Mouse (Mus musculus) fibroblast of lung, adult 2 months (primary cell): Measurements from ENCODE around the gene Rexo2.
A peak's percentile ranks its signal among the peaks of the same experiment; 100 is the strongest.
"Not testable (repeated sequence)": the region's sequence is repeated elsewhere in the genome, so short reads cannot be mapped to it uniquely, and the experiment has no call there.

ENCODE experiments used
- DNase-seq: peaks from one replicate; pipeline ENCODE4 v3.0.0-alpha.2; 2011; ENCODE audit warnings: low read depth

Gene Rexo2

DNA sequence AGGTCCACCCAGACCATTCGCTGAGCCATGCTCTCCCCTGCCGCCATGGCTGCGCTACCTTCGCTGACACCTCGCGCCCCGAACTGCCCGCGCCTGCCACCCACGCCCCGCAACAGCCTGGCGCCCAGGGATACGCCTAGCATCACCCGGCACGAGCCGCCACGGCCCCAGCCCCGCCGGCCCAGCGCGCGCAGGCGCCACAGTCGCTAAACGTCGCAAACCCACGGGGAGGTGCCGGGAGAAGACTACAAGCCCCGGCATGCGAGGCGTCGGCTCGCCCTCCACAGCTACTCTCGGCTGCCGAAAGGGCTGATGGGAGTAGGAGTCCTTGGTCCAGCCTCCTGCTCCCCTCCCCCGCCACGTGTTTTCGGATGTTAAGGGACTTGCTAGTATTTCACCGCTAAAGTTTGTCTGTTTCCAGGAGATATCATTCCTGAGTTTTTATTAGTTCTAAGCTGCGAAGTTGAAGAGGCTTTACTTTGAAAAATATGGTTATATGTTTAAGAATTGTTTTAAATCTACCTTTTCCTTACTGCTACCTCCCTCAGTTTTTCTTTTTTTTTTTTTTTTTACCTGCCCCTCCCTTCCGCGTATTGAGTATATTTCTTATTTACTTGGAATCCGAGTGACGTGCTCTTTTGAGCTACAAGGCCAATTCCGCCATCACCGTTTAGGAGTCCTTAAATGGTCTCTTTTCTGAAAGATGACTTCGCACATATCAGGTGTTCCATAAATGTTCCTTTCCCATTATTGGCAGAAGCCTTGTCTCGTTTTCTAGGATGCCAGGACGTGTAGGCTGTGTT, at the start of gene Rexo2:
Gene Rexo2, minus strand, starts transcription at position 213 of the 803 bp plus-strand sequence.
- DNase-seq: peak; percentile 81

DNA sequence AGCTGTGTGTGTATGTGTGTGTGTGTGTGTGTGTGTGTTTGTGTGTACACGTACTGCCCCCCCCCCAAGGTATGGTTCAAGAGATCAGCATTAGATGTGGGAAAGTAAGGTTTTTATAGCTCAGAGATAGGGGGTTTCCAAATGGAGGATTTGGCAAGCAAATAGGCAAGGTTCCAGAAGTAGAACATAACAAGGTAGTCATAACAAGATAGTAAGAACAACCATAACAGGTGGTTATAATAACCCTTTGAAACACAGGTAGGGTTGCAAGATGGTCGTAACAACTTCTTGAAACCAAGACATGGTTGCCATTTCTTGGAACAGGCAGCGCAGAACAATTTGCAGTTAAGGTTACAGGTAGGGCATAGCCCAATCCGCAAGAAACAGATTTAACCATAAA, 46.1 kb upstream of the Rexo2 start:
- no peak for DNase-seq

DNA sequence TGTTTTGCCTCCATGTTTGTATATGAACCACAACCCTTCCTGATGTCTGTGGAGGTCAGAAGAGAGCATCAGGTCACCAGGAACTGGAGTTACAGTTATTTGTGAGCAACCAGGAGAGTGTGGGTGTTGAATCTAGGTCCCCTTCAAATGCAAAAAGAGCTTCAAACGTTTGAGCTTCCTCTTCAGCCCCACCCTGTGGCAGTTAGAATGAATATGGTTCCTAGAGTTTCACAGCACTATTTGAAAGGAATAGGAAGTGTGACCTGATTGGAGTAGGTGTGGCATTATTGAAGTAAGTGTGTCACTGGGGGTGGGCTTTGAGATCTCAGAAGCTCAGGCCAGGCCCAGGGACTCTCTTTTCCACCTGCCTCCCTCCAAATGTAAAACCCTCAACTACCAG, 45.1 kb upstream of the Rexo2 start:
- no peak for DNase-seq

DNA sequence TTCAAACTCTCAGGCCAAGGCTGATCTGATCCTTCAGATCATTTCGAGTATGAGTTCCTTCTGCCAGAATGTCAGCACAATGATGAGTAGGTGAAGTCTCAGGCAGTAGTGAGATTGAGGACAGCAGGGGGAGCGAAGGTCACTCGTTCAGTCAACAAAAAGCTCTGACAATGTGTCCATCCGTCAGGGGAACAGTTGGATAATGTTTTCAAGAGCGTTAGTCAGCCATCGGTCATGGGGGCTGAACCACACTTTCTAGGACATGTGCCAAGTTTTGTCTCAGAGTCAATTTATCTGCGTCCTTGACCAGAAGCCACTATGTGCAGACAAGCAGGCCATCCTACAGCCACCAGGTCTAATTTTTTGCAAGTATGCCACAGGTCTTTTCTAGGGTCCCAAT, 40.0 kb upstream of the Rexo2 start:
- not testable (repeated sequence) for DNase-seq

DNA sequence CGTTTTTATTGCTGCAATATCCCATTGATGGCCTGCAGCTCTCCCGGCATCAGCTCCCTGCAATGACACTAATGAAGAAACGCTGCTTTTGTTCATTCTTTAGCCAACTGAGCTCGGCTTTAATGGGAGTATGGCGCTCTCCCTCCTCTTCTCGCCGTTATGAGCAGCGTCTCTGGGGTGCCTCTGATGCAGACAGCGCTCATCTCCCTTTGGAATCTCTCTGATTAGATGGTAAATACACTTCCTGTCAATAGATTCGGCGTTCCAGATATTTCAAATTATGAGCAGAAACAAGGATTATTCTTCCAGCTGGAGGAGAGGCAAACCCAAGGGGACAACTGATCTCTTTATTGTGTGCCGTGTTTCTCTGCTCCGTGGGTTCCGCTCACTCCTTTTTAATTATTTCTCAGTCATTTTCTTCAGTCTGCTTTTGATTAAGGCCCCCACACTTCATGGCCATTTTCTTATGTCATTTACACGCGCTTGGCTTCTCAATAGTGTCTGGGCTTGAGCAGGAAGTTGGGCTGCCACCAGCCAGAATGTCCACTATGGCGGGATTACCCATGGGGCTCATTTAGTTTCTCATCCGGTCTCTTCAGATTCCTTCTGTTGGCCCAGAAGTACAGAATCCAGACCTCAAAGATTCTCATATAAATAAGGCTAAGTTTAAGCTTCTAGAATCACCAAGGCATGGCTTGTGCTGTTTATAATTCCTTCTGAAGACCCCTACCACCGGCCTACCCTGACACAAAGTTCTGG, 37.1 kb upstream of the Rexo2 start:
- DNase-seq: no peak

DNA sequence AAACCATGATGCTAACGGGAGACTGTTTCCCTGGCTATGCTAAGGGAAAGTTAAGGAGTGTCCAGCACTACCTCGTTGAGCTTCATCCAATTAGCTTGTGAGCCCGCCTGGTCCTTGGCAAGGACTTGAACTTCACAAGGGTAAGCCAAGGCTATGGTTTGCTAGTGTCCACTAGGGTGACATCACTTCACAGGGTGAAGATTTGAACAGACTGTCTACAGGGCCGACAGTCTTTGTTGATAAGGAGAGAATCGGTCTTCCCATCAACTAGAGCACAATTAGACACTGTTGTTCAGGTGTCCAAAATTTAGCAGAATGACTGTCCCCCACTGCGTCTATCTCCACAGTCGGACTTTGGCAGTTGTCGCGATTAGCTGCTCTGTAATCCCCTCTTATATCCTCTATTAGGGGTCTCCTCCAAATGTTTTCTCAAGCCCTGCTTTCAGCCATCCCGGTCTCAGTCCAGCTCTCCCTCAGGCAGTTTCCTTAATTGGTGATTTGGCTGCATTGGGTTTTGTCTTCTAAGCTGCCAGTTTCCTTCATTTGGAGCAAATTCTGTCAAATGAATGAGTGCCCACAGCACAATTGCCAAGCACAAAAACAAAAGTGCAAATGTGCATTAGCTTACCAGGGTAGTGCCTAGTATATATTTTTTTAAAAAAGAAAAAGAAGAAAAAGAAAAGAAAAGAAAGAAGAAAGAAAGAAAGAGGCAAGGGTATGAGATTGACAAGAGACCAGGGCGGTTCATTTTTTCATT, 36.4 kb upstream of the Rexo2 start:
- DNase-seq: no peak

DNA sequence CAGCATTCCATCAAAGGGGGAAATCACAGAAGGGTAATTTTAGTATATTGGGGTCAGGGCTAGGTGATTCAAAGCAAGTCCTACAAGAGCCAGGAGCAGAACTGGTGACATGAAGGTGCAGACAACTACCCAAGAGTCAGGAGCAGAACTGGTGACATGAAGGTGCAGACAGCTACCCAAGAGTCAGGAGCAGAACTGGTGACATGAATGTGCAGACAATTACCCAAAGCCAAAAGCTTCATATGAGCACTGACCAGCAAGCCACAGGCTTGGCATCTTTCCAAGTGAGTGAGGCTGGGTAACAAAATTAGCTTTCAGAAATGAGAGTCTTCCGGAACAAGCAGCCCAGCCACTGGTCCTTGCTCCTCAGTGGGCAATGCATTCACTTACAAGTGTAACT, 34.9 kb upstream of the Rexo2 start:
- peak; percentile 27 for DNase-seq

DNA sequence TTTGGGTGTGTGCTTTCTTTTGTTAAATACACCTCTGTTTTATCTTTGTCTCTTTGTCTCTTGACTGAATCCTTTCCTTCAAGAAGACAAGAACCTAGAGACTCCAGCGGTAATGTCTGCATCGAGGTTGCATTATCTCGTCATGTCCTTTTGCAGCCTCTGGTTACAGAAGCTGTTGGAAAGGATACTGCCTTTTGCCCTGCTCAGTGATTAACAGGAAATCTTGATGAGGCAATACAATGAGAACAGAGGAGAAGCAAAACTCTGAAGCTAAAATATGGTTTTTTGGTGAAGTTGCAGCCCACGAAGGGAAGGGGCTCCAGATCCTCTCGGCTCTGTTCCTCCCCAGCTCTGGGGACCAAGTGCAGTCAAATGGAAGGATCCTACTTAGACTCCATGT, 29.7 kb upstream of the Rexo2 start:
- no peak for DNase-seq

DNA sequence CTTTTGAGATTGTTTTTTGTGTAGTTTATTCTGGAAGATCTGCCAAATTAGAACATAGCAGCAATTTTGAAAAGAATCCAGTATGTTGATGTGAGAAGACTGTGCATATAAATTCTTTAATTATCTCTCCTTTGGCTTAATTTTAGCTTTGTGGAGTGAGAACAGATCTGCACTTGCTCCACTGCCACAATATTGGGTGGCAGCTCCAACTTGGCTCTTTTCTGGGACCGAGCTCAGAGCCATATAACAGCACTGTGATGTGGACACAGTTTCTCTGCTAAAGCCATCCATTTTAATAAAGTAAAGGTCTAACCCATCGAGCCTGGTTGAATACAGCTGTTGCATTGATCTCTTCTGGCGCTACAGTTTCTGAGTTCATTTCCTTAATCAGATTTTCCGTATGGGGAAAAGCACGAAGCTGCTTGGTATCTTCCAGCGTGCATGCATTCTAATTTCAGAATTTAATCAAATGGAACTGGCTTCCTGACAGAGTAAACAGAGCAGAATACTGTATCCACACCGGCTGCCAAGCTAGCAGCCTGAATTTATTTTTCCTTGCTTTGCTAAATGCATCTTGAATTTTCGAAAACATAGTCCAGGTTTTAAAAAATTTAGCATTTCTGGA, 24.4 kb upstream of the Rexo2 start:
- DNase-seq: no peak

DNA sequence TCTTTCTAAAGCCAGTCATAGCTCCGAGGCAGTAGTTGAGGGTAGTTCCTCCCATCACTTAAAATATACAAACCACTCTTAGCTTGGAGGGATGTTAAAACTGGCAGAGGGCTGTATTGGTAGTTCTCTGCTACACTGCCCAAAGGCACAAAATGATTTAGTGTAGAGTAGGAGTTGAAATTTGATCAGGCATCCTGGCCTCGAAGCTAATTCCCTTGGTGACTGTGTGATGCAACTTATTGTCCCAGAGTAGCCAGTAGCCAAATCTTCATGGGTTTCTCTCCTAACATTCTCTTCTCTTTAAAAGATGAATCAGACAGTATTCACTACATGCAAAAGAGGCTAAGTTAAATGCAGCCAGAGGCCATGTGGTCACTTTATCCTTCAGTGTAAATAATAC, 22.6 kb upstream of the Rexo2 start:
- no peak for DNase-seq

DNA sequence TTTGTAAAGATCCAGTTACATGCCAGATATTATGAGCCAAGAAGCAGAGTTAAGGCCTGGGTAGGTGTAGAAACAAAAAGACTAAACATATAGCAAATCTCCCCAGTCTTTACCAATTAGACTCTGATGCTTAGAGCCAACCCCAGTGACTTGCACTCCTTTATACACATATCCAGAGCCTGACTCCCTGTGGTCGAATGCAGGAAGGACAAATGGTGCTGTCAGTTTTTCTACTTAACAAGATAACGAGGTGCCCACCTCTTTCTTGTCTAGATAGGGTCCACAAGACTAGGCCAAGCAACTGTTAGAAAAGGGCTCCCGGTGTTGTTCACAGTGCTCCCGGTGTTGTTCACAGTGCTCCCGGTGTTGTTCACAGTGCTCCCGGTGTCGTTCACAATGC, 20.8 kb upstream of the Rexo2 start:
- DNase-seq: no peak

DNA sequence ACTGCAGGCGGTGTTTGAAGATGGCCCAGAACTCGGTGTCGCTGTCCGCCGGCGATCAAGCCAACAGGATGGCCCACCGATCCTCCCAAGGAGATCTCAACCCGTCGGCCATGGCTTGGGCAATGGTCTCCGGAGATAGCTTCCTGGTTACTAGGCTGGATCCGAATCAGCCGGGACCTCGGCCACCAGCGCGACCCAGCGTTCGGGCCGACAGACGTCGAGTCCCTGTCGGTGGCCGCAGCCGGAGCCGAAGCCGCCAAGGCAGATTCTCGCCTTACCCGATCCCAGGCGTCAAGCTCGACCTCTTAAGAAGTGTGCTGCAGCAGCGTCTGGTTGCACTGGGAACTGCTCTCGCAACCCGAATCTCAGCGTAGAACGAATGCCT, 15.1 kb upstream of the Rexo2 start:
- no peak for DNase-seq

DNA sequence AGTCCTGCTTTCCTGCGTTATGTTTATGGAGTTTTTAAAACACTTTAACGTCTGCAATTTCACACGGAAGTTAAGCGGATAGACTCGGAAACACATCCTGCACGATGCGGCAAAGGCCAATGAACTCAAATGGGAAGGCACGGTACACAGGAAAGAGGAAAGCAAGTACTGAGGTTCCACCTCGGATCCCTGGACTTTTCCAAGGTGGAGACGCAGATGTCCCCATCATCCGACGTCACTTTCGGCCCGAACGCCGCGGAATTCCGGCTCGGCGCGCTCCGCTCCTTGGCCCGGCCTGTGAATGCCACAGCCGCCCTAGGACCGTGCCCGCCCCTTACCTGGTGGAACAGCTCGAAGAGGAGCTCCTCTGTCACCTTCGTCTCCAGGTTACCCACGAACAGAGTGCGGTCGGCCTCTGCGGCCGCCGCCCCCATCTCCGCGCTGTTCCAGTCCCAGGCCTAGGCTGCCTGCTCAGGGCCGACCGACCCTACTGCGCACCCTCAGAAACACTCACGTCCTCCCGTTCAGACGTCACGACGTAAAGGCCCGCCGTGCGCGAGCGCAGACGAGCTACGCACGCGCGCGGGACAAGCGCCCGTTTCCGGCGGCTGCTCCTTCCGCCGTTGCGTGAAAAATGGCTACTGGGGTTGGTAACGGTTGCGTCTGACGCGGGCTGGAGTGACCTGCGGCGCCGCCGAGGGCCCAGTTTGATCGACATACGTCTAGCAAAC, 14.6 kb upstream of the Rexo2 start, which contains the start of the genes Rbm7 and Gm5617:
Gene Rbm7, minus strand, starts transcription at position 483 of the 731 bp plus-strand sequence.
Gene Gm5617, plus strand, starts transcription at position 626 of the 731 bp plus-strand sequence.
- peak; percentile 82 for DNase-seq

DNA sequence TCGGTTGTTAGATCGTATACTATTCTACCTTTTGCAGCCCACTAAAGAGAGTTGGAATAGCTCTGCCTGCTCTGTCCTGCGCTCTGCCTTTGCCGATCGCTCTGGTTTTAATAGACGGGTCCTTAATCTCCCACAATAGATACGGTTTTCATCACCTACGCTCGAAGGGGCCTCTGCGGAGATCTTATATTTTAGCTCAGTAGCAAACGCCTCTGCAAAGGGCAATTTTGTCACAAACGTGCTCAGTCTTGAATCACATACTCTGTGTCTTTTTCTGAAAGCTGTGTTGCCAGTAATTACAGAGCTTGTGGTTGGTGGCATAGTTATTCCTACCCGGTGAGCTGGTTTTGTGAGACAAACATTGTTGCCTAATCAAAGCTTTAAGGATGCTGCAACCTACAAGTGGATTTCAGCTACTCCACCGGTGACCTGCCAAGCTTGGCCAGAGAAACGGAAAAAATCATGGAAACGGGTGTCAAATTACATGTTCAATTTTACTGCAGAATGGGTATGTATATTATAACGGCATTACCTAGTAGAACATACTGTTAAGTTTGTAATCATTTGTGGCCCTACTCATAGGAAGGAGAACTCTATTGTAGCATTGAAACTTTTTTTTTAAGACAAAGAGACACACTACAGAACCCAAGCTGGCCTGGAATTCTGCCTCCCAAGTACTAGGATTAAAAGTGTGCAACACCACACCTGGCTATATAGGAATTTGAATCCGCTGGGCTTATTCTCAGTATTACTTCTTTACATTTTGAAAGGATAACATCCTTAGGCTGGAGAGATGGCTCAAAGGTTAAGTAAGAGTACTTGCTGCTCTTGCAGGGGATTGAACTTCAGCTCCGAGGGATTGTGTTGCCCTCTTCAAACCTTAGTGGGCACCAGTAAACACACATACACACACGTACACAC, 1.1 kb upstream of the Rexo2 start:
- no peak for DNase-seq

DNA sequence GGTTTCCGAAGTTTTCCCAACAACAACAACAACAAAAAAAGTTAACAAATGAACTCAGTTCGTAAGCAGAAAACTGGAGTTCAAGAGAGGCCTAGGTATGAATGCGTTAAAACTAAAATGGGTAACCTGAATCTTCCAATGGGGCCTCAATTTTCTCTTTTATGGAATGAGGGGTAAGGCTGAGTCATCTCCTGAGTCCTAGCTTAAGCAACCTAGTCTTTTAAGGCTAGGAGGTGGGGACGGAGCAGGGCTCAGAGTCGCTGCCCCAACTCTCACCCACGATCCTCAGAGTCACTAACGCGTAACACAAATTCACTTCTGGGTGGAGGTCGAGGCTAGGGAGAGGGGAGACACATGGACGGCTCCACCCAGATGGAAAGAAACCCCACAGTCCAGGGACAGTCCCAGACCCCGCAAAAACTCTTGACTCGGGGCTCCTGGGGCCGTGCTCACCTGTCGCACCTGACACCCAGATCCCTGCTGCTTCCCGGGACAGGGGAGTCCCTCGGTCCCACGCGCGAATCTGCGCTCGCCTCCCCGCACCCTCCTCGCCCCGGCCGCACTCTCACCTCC, 499 bp downstream of the Rexo2 start:
- DNase-seq: no peak

DNA sequence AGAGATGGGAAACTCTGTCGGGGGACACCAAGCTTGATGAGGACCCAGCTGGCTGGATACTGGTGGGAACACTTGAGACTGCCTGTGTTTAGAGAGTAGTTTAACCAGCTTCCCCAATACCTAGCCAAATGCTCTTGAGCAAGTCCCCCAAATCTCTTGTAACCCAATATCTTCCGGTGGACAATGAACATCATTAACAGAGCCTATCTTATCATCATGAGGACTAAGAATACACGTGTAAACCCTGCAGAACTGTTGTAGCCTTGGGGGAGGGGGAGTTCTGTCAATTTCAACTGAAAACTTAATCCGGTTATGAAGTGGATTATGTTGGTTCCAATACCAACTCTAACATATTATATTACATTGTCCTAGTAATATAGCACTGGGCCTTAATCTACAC, 1.6 kb downstream of the Rexo2 start:
- DNase-seq: no peak

DNA sequence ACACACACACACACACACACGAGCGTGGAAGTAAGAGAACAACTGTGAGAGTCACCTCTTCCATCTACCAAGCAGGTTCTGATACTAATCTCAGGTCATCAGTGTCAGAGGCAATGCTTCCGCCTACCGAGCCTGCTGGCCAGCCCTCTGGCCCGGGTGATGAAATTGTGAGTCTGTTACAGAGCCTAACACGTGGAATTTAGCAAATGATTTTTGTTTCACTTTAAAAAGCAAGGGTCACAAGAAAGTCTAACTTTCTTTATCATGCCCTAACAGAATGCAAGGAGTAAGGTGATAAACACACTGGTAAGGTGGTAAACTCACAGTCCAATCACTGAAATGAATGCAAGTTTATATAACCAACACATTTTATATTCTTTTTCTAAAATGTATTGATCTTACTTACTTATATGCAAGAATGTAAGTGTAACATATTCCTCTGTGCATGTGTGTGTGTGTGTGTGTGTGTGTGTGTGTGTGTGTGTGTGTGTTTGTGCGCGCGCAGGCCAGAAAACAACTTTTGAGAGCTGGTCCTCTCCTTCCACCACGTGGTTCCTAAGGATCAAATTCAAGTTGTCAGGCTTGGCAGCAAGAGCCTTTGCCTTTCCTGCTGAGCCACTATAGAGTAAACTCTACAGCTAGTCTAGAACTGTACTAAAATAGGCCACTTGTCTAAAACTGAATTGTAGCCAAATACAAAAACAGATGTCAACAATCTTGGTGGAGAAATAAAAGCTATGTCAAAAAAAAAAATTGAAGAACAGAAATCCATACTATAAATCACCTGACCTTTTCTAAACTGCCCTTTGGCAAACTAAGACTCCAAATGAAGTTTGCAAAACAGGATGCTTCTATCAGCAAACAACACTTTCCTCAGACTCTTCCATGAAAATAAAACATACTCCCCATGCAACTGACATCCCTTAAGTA, 3.9 kb downstream of the Rexo2 start:
- DNase-seq: no peak

DNA sequence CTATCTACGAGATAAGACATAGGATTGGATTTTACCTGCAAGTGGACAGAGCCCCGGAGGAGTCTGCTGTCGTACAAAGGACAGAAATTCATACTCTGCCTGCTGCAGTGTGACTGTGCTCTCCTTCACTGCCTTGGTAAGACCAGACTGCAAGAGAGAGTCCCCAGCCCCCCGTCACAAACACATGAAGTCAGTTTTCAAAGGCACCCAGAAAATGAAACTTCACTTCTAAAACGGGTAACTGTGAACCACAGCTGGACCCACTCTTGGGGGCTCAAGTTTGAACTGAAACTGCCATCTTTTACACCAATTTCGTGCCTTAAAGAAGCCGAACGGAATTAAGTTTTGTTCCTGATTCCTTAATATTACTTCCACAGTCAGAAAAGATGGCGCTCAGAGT, 6.1 kb downstream of the Rexo2 start:
- DNase-seq: no peak

DNA sequence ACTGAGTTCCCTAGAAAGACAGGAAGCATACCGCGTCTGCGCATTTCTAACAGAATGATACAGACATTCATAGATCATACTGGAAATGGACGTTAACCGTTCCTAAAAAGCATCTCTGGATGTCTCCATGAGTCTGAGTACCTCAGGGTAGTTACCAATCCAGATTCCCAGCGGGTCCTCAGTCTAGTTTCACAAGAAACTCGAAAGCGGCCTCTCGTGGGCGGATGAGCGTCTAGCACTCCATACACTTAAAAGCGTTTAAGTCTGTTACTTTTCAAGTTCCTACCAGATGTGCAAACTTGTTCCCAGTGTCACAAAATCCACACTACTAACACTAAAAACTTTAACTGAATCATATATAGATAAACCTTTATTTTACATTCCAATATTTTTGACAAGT, 7.3 kb downstream of the Rexo2 start:
- DNase-seq: no peak
